Mouse (Mus musculus) left cerebral cortex, postnatal 36 days (tissue): ENCODE results near the gene Plekhj1. TPM values are rescaled to one million over a fixed set of nuclear protein-coding genes. Genes with fewer than 3 reads are reported as not detected.

Experiments
- DNase-seq, 2 experiments: peaks; one replicate each; pipeline ENCODE4 v3.0.0; 2021 to 2022; ENCODE audit warnings: low spot score in 2 of 2, mixed read lengths in 1 of 2
- intact Hi-C: fragments of 180-260 bp; cut with DNase I; formaldehyde crosslinking; loops from one replicate; pipeline ENCODE4 v1.15.1; 2025
- total RNA-seq, 2 experiments: library from RNA; stranded (reverse); gene quantifications; 2 replicates each; pipeline ENCODE4 v1.2.3; 2021

Plekhj1 gene
- total RNA-seq, 2 experiments from 2014 or later: 53.5 to 63.2 TPM

- intact Hi-C loops: no loop called here
- DNase-seq: peak; percentile 40 to 67
Observed at GRCm38 (mm10) chr10:80791476-80792174, 6.8 kb downstream of the Plekhj1 start.

- intact Hi-C loops: no loop called here
- no peak for DNase-seq
Observed at GRCm38 (mm10) chr10:80790761-80791404, 7.5 kb downstream of the Plekhj1 start.

GRCm38 (mm10) chr10:80787517-80787916 lies 10.9 kb downstream of the Plekhj1 start:
- intact Hi-C loops: no loop called here
- DNase-seq: no peak

- intact Hi-C loops: no loop called here
- no peak for DNase-seq
Observed at GRCm38 (mm10) chr10:80785963-80786362, 12.5 kb downstream of the Plekhj1 start.

- intact Hi-C loops: loop anchor here (5.0 kb wide), 1 partner anchor 38 kb away; no protein-coding TSS in a partner anchor
- DNase-seq: no peak
Observed at GRCm38 (mm10) chr10:80784871-80785270, 13.6 kb downstream of the Plekhj1 start.

- peak in 1 of 2 experiments; percentile 53 for DNase-seq
- intact Hi-C loops: loop anchor here (5.0 kb wide), 1 partner anchor 37 kb away; no protein-coding TSS in a partner anchor
Observed at GRCm38 (mm10) chr10:80784302-80784701, 14.1 kb downstream of the Plekhj1 start.

GRCm38 (mm10) chr10:80779565-80779964 lies 18.9 kb downstream of the Plekhj1 start:
- no peak for DNase-seq
- intact Hi-C loops: no loop called here

- DNase-seq: no peak
- intact Hi-C loops: no loop called here
Observed at GRCm38 (mm10) chr10:80777123-80777522, 21.3 kb downstream of the Plekhj1 start.

GRCm38 (mm10) chr10:80776358-80776869 lies 22.0 kb downstream of the Plekhj1 start:
- DNase-seq: no peak
- intact Hi-C loops: no loop called here

- intact Hi-C loops: loop anchor here (2.0 kb wide), 1 partner anchor 21 kb away; the partner anchor contains the start of gene Dot1l
- no peak for DNase-seq
Observed at GRCm38 (mm10) chr10:80775731-80776130, 22.7 kb downstream of the Plekhj1 start.

- no peak for DNase-seq
- intact Hi-C loops: loop anchor here (2.0 kb wide), 1 partner anchor 20 kb away; the partner anchor contains the start of gene Dot1l
Observed at GRCm38 (mm10) chr10:80774981-80775380, 23.4 kb downstream of the Plekhj1 start.

GRCm38 (mm10) chr10:80774549-80774948 lies 23.9 kb downstream of the Plekhj1 start:
- intact Hi-C loops: loop anchor here (2.0 kb wide), 1 partner anchor 20 kb away; the partner anchor contains the start of gene Dot1l
- DNase-seq: peak; percentile 86 to 88

GRCm38 (mm10) chr10:80773816-80774215 lies 24.6 kb downstream of the Plekhj1 start:
- intact Hi-C loops: loop anchor here (2.0 kb wide), 1 partner anchor 19 kb away; the partner anchor contains the start of gene Dot1l
- DNase-seq: no peak

GRCm38 (mm10) chr10:80768365-80768764 lies 30.1 kb downstream of the Plekhj1 start:
- no peak for DNase-seq
- intact Hi-C loops: no loop called here

- intact Hi-C loops: no loop called here
Observed at GRCm38 (mm10) chr10:80766161-80766815, 32.1 kb downstream of the Plekhj1 start.

GRCm38 (mm10) chr10:80765746-80766145 lies 32.7 kb downstream of the Plekhj1 start:
- DNase-seq: no peak
- intact Hi-C loops: no loop called here

More at GRCm38 (mm10) chr10:80766161-80766815, 32.1 kb downstream of the Plekhj1 start:
- DNase-seq: no peak

GRCm38 (mm10) chr10:80763502-80763901 lies 34.9 kb downstream of the Plekhj1 start:
- intact Hi-C loops: no loop called here
- DNase-seq: no peak

GRCm38 (mm10) chr10:80761821-80762220 lies 36.6 kb downstream of the Plekhj1 start:
- DNase-seq: no peak
- intact Hi-C loops: no loop called here

GRCm38 (mm10) chr10:80760596-80761524 lies 37.6 kb downstream of the Plekhj1 start:
- intact Hi-C loops: no loop called here
- no peak for DNase-seq
